Mouse (Mus musculus): ENCODE measurements around the gene Mlxip.

The Mlxip gene

GRCm38 (mm10) chr5:123388452-123388851, 6.1 kb upstream of the Mlxip start:
- DNase-seq, result no peak

- DNase-seq, result no peak
Measured at GRCm38 (mm10) chr5:123390536-123391441, 3.8 kb upstream of the Mlxip start.

GRCm38 (mm10) chr5:123391442-123391809, 3.2 kb upstream of the Mlxip start:
- DNase-seq, result no peak

GRCm38 (mm10) chr5:123393786-123394302, 754 bp upstream of the Mlxip start:
- no peak for DNase-seq

GRCm38 (mm10) chr5:123394957-123395881, 621 bp downstream of the Mlxip start:
- no peak for DNase-seq

GRCm38 (mm10) chr5:123396901-123397464, 2.4 kb downstream of the Mlxip start:
- peak; percentile 57 for DNase-seq

DNA sequence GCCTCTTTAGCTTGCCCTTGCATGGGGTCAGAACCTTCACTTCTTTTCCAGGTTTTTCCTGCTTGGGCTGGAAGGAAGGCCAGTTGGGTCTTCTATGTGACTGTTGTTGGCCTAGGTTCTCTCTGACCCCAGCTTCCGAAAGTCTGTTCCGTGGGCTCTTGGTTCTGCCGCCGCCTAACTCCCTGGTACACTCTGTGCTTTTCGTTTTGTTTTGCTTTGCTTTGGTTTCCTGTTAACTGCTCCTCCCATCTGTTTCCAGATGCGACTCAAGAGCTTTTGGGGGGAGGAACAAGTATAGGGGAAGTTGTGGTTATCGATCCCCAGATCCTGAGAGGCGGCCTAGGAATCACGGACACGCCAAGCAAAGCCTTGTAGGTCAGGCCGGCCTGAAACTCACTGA, 3.2 kb downstream of the Mlxip start:
- no peak for DNase-seq

DNA sequence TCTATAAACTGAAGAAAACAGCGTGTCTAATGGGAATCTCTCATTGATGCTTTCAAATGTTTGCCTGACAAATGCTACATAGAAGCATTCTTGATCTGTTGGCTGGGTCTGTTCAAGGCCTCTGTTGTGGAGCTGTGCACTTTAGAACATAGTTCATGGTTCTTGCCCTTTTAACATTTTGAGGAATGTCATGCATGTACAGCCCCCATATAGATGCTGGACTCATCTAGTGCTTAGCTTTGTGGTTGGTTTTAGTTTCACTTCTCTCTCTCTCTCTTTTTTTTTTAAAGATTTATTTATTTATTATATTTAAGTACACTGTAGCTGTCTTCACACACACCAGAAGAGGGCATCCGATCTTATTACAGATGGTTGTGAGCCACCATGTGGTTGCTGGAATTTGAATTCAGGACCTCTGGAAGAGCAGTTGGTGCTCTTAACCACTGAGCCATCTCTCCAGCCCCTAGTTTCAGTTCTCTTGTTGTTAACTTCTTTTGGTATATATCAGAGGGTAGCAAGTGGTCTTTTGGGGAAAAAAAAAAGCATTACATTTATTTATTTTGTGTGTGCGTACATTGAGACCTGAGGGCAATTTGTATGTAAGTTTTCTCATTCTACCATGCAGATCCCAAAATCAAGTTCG, 4.4 kb downstream of the Mlxip start:
- DNase-seq, result no peak

DNA sequence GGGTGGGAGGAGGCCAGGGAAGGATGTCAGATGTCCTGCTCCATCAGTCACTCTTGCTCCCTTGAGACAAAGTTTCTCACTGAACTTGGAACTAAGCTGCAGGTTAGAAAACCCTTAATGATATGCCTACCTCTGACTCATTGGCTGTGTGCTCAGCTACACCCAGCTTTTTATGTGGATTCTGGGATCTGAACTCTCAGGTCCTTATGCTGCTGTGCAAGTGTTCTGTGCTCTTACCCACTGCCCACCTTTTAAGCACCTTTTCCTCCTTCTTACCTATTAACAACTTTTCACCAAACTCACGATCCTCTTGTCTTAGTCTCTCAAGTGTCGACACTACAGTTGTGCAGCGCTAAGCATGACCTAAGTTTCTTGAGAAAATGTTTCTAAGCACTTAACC, 9.9 kb downstream of the Mlxip start:
- DNase-seq, result no peak

GRCm38 (mm10) chr5:123406952-123407351, 12.4 kb downstream of the Mlxip start:
- DNase-seq, result no peak

DNA sequence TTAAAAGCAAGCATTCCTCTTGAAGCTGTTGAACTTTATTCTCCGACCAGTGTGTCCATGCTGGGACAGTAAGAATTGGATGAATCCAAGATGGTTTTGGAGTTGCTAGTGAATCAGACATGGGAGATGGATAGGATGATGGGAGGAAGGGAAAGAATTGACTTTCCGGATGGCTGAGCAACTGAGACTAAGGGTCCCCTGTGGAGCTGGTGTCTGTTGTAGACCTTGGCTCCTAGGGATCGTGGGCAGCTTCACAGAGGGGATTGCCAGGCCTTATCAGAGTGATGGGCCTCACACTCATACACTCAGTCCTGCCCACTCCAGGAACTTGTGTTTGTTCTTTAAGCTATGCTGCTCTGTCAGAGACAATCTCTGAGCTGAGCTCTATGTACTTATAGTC, 13.6 kb downstream of the Mlxip start:
- no peak for DNase-seq

DNA sequence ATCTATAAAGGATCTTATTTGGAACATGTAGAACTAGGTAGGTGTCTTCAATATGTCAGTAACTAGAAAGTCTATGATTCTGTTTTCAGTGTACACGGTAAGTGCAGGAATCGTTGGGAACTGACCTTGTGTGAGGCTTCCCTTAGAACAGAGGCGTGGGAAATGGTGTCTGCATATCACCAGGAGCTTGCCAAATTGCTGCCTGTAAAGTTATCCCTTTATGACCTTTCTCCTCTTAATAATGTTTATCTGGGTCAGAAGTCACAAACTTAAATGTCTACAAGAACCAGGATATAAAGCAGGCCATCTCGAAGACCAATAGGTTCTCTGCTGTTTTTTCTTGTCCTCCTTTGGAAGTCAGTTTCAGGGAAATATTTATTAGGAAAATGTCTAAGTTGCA, 17.6 kb downstream of the Mlxip start:
- no peak for DNase-seq

DNA sequence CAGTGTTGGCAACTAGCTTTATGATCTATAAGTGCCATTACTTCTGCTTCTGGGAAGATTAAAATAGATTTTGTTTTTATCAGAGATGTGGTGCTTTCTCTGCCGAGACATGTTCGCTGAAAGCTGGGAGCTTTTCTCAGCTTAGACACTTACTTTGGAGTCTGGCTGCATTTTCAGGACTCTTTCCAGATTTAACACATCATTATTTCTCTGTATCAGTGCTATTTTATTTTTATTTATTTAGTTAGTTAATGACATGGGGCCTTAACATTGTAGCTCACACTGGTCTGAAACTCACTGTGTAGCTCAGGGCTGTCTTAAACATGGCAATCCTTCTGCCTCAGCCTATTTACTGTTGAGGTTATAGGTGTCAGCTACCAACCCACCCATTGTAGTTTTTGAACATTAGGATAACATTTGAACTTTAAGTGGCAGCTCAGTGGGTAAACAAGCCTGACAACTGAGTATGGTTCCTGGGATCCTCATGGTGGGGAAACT, 19.3 kb downstream of the Mlxip start:
- DNase-seq, result no peak

DNA sequence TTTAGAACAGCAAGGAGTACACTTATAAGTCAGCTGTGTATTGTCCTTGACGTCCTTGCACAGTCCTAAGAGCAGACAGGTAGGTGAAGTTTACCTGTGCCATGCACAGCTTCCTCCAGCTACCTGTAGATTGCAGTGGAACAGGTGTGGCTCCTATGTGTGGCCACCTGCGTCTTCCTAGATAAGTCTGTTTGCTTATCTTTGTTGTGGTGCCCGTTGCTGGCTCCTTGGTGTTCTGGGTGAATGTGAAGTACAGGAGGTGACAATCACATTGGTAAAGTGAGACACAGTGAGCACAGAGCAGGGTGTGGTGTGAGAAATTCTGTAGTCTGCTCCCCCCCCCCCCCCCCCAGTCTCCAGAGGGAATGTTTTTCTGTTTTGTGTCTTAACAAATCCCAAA, 21.6 kb downstream of the Mlxip start:
- DNase-seq, result no peak

- no peak for DNase-seq
Measured at GRCm38 (mm10) chr5:123416566-123417518, 22.2 kb downstream of the Mlxip start.

DNA sequence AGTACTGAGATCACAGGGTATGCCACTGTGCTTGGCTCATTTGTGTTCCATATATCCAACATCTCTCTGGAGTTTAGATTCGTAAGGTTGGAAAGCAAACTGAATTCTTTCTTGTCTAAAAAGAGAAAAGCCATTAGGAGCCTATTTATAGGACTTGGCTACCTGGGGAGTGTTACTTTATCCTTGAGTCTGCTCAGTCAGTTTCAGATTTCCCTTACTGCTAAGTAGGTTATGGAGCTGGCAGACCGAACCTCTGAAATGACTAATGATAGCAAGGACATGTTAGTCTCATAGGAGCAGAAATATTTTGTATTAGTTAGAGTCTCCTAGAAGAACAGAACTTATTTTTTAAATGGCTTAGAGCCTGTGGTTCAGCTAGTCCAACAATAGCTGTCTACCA, 29.3 kb downstream of the Mlxip start:
- DNase-seq, result no peak

- no peak for DNase-seq
Measured at GRCm38 (mm10) chr5:123427556-123427955, 33.0 kb downstream of the Mlxip start.

DNA sequence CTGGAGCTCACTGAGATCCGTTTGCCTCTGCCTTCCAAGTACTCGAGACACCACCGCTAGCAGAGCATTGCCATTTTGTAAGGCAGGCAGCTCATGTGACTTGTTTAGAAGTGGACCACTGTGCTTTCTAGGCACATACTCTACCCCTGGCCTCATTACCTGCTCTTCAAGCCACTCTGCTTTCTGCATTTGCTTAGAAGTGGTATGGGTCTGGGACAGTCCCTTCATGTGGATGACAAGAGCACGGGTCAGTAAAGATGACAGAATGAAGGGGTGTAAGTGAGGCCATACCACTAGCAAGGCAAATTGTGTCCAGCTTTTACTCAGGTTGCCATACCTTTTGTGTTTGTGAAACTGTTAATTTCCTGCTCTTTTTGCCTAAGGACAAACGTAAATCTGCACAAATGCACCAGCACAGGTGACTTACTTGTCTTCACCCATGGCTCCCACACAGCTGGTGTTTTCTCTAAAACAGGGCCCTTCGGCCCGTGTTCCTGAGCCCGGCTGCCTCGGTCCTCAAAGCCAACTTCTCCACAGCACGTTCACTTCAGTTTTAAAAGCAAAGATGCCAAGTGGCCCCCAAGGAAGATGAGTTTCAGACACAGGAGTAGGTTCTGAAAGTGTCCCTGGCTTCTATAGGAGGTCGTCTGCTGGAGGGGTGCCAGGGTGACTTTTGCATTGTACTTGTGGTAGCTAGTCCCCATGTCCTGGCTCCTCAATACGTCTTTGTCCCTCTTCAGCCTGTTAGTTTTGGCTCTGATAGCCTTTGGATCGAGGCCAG, 37.1 kb downstream of the Mlxip start:
- peak; percentile 54 for DNase-seq

GRCm38 (mm10) chr5:123432305-123432874, 37.8 kb downstream of the Mlxip start:
- DNase-seq, result no peak
